Mouse (Mus musculus) midbrain, embryonic 16.5 days (tissue): ENCODE results near the gene Mpeg1. TPM values are rescaled to one million over a fixed set of nuclear protein-coding genes. Genes with fewer than 3 reads are reported as not detected.

ENCODE experiments used
- ATAC-seq: fragments of 200-750 bp; cut with Nextera tagmentation; 2 replicates; pipeline ENCODE4 v1.8.0; 2017; ENCODE audit warnings: moderate TSS enrichment
- H3K27ac ChIP-seq: fragments of 300-500 bp; sonication (generic); 2 replicates; pipeline ENCODE4 v1.5.1; 2014; ENCODE audit warnings: mild to moderate bottlenecking, low read length, mixed read lengths
- H3K27me3 ChIP-seq: fragments of 300-500 bp; sonication (generic); 2 replicates; pipeline ENCODE4 v1.6.1; 2014; ENCODE audit warnings: low read depth, low read length, mixed read lengths; ENCODE audit not compliant: control insufficient read depth, insufficient read depth
- H3K36me3 ChIP-seq: fragments of 300-500 bp; sonication (generic); 2 replicates; pipeline ENCODE4 v1.6.1; 2014; ENCODE audit warnings: mild to moderate bottlenecking, low read length, moderate library complexity, mixed read lengths; ENCODE audit not compliant: control insufficient read depth, insufficient read depth
- H3K4me1 ChIP-seq: fragments of 300-500 bp; sonication (generic); 2 replicates; pipeline ENCODE4 v1.6.1; 2014; ENCODE audit warnings: mild to moderate bottlenecking, low read length, mixed read lengths; ENCODE audit not compliant: control insufficient read depth, insufficient read depth
- H3K4me2 ChIP-seq: fragments of 300-500 bp; sonication (generic); 2 replicates; pipeline ENCODE4 v1.6.1; 2014; ENCODE audit warnings: mild to moderate bottlenecking, low read length, mixed read lengths
- H3K4me3 ChIP-seq: fragments of 300-500 bp; sonication (generic); 2 replicates; pipeline ENCODE4 v1.5.1; 2014; ENCODE audit warnings: low read depth, mild to moderate bottlenecking, low read length, moderate library complexity, mixed read lengths
- H3K9ac ChIP-seq: fragments of 300-500 bp; sonication (generic); 2 replicates; pipeline ENCODE4 v1.6.1; 2014; ENCODE audit warnings: low read depth, low read length, mixed read lengths
- H3K9me3 ChIP-seq: fragments of 300-500 bp; sonication (generic); replicated peaks from 2 replicates; pipeline ENCODE4 v1.6.1; 2014; ENCODE audit warnings: mild to moderate bottlenecking, low read length, mixed read lengths; ENCODE audit not compliant: control insufficient read depth, poor library complexity, severe bottlenecking
- WGBS: fragments of 180-500 bp; shearing (Covaris S2); extraction: QIAGEN DNeasy Blood & Tissue Kit; methylation state at CpG from one replicate; pipeline ENCODE4 v1.1.7; 2014; 5-methylcytosine and 5-hydroxymethylcytosine counted together
- polyA plus RNA-seq: library from polyadenylated mRNA; unstranded; fragments of >200 nt; fragmentation: Nextera tagmentation; extraction: Ambion mirVana; gene quantifications from 2 replicates; pipeline ENCODE4 v1.2.1, GENCODE M21; 2015

Mpeg1 gene
- polyA plus RNA-seq, 1 experiment from 2014 or later, result 0.69 TPM

DNA sequence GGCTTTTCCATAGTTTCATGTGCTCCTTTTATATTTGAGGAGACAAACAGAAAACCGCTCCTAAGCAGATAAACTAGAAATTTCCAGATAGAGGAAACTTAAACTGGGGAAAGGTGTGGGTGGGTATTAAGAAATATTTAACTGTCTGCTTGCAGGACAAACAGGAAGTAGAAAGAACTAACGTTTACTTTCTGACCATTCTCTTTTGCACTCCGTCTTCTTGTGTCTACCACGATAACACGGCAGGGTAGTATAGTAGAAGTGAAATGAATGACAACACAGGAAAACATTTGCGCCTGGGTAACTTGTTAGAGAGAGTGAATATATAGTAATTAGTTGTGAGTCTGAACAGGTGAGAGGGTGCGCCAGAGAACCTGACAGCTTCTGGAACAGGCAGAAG, 42.2 kb downstream of the Mpeg1 start:
- no peak for ATAC-seq

GRCm38 (mm10) chr19:12514621-12515020, 54.0 kb downstream of the Mpeg1 start:
- no peak for ATAC-seq
- H3K9me3 ChIP-seq, result no peaks in the 10 kb centered on the region
- H3K36me3 ChIP-seq, result no peaks in the 10 kb centered on the region
- H3K27me3 ChIP-seq, result no peaks in the 10 kb centered on the region
- H3K4me2 ChIP-seq, result no peak overlapping the region
- H3K4me1 ChIP-seq, result no peaks in the 10 kb centered on the region
- H3K27ac ChIP-seq, result no peak overlapping the region
- H3K4me3 ChIP-seq, result no peak overlapping the region
- H3K9ac ChIP-seq, result no peak overlapping the region

More for the DNA sequence above, 42.2 kb downstream of the Mpeg1 start:
- H3K4me1 ChIP-seq, result peaks cover 28% of the 10 kb centered on the region
- no peak overlapping the region for H3K4me3 ChIP-seq
- H3K27me3 ChIP-seq, result no peaks in the 10 kb centered on the region
- H3K27ac ChIP-seq, result no peak overlapping the region
- no peak overlapping the region for H3K9ac ChIP-seq
- H3K36me3 ChIP-seq, result no peaks in the 10 kb centered on the region
- no peaks in the 10 kb centered on the region for H3K9me3 ChIP-seq
- WGBS, result 95% methylated on average over 7 of the region's 7 CpGs
- no peak overlapping the region for H3K4me2 ChIP-seq

Other genes starting within 250 kb of the Mpeg1 start
- not detected in 2 replicates for gene Olfr1432, start 228.2 kb upstream of the Mpeg1 start, polyA plus RNA-seq
- not detected in 2 replicates for gene Olfr262, start 219.1 kb upstream of the Mpeg1 start, polyA plus RNA-seq
- gene Olfr235, start 199.7 kb upstream of the Mpeg1 start, polyA plus RNA-seq, result 0.09 TPM in 1 of 2 replicates, not detected in the other
- not detected in 2 replicates for gene Olfr1434, start 180.9 kb upstream of the Mpeg1 start, polyA plus RNA-seq
- not detected in 2 replicates for gene Olfr1436, start 161.6 kb upstream of the Mpeg1 start, polyA plus RNA-seq
- not detected in 2 replicates for gene Olfr1437, start 135.7 kb upstream of the Mpeg1 start, polyA plus RNA-seq
- not detected in 2 replicates for gene Olfr1438-ps1, start 124.9 kb upstream of the Mpeg1 start, polyA plus RNA-seq
- not detected in 2 replicates for gene Olfr1440, start 73.5 kb upstream of the Mpeg1 start, polyA plus RNA-seq
- not detected in 2 replicates for gene Olfr1441, start 43.3 kb upstream of the Mpeg1 start, polyA plus RNA-seq
- gene Pfpl, start 32.9 kb upstream of the Mpeg1 start, polyA plus RNA-seq, result not detected in 2 replicates
- 38.6 and 39.3 TPM in 2 replicates for gene Dtx4, start 40.7 kb downstream of the Mpeg1 start, polyA plus RNA-seq
- 5.3 and 6.5 TPM in 2 replicates for gene Fam111a, start 85.0 kb downstream of the Mpeg1 start, polyA plus RNA-seq
- gene Gm4952, start 139.2 kb downstream of the Mpeg1 start, polyA plus RNA-seq, result 0.09 TPM in 1 of 2 replicates, not detected in the other
- not detected in 2 replicates for gene Glyat, start 172.5 kb downstream of the Mpeg1 start, polyA plus RNA-seq
- gene Olfr1442, start 209.7 kb downstream of the Mpeg1 start, polyA plus RNA-seq, result not detected in 2 replicates
- gene Olfr1443, start 217.3 kb downstream of the Mpeg1 start, polyA plus RNA-seq, result not detected in 2 replicates
- gene Keg1, start 235.0 kb downstream of the Mpeg1 start, polyA plus RNA-seq, result not detected in 2 replicates